Mouse (Mus musculus) MEL (cell line): ENCODE measurements at regions not wholly inside any gene's neighbourhood (a gene's known extent, or its start where the extent isn't known, plus 50 kb on each side); places are given as distances from the start of the nearest gene placed in this dataset.

Source experiments
- DNase-seq: peaks from one replicate; pipeline ENCODE4 v3.0.0; 2011; ENCODE audit warnings: low read depth, low spot score
- H3K27ac ChIP-seq: 2 replicates; pipeline ENCODE4 v1.5.1; 2012; ENCODE audit warnings: low read depth, mild to moderate bottlenecking, control low read depth, low read length, moderate library complexity; ENCODE audit not compliant: control insufficient read depth
- H3K27me3 ChIP-seq, 2 experiments: fragments of 150-350 bp in 1 of 2; sonication (generic) in 1 of 2; 2 replicates each; pipeline ENCODE4 v1.6.1; 2012; ENCODE audit warnings: low read length in 2 of 2, mild to moderate bottlenecking in 2 of 2, improper control_type of control experiment in 1 of 2, moderate library complexity in 1 of 2; ENCODE audit not compliant: insufficient read depth in 2 of 2, control insufficient read depth in 1 of 2
- H3K36me3 ChIP-seq, 2 experiments: 2 replicates each; pipeline ENCODE4 v1.6.1; 2012 to 2014; ENCODE audit warnings: low read length in 2 of 2, improper control_type of control experiment in 1 of 2, inconsistent platforms in 1 of 2, mild to moderate bottlenecking in 1 of 2; ENCODE audit not compliant: insufficient read depth in 2 of 2, control insufficient read depth in 1 of 2
- H3K4me1 ChIP-seq, 2 experiments: fragments of 150-350 bp in 1 of 2; sonication (generic) in 1 of 2; 2 replicates each; pipeline ENCODE4 v1.6.1; 2012; ENCODE audit warnings: low read length in 2 of 2, improper control_type of control experiment in 1 of 2, mild to moderate bottlenecking in 1 of 2; ENCODE audit not compliant: insufficient read depth in 2 of 2, control insufficient read depth in 1 of 2
- H3K4me3 ChIP-seq, 2 experiments: fragments of 150-350 bp in 1 of 2; sonication (generic) in 1 of 2; 2 replicates each; pipeline ENCODE4 v1.5.1; 2012; ENCODE audit warnings: low read depth in 2 of 2, low read length in 2 of 2, mild to moderate bottlenecking in 2 of 2, moderate library complexity in 2 of 2, control low read depth in 1 of 2, improper control_type of control experiment in 1 of 2; ENCODE audit not compliant: control insufficient read depth in 1 of 2, insufficient read depth in 1 of 2
- H3K79me2 ChIP-seq: 2 replicates; pipeline ENCODE4 v1.6.1; 2012; ENCODE audit warnings: mild to moderate bottlenecking, low read length, moderate library complexity; ENCODE audit not compliant: control insufficient read depth, poor library complexity, insufficient read depth
- H3K9ac ChIP-seq: 2 replicates; pipeline ENCODE4 v1.6.1; 2012; ENCODE audit warnings: low read depth, mild to moderate bottlenecking, control low read depth, low read length, moderate library complexity; ENCODE audit not compliant: control insufficient read depth, poor library complexity, severe bottlenecking
- H3K9me3 ChIP-seq: fragments of 150-350 bp; sonication (generic); replicated peaks from 2 replicates; pipeline ENCODE4 v1.6.1; 2012; ENCODE audit warnings: mild to moderate bottlenecking, low read length, improper control_type of control experiment, moderate library complexity; ENCODE audit not compliant: insufficient read depth
- BHLHE40 ChIP-seq: IDR thresholded peaks from 2 replicates; pipeline ENCODE4 v1.6.1; 2012; ENCODE audit warnings: low read depth, mild to moderate bottlenecking, inconsistent platforms, low read length, improper control_type of control experiment, borderline replicate concordance
- CHD1 ChIP-seq: IDR thresholded peaks from 2 replicates; pipeline ENCODE4 v1.6.1; 2012; ENCODE audit warnings: low read depth, mild to moderate bottlenecking, inconsistent platforms, low read length, improper control_type of control experiment
- CHD2 ChIP-seq: IDR thresholded peaks from 2 replicates; pipeline ENCODE4 v1.6.1; 2011; ENCODE audit warnings: low read length, improper control_type of control experiment
- CTCF ChIP-seq, 3 experiments: IDR thresholded peaks in 2 of 3; conservative IDR thresholded peaks in 1 of 3; 2 replicates each; pipeline ENCODE4 v1.5.1; 2011 to 2012; ENCODE audit warnings: low read length in 3 of 3, low read depth in 2 of 3, mild to moderate bottlenecking in 2 of 3, improper control_type of control experiment in 1 of 3, inconsistent platforms in 1 of 3, mixed read lengths in 1 of 3, moderate library complexity in 1 of 3; ENCODE audit not compliant: control insufficient read depth in 1 of 3, insufficient read depth in 1 of 3, poor library complexity in 1 of 3, severe bottlenecking in 1 of 3
- E2F4 ChIP-seq: IDR thresholded peaks from 2 replicates; pipeline ENCODE4 v1.6.1; 2011; ENCODE audit warnings: low read depth, low read length, improper control_type of control experiment, borderline replicate concordance
- ELF1 ChIP-seq: IDR thresholded peaks from 2 replicates; pipeline ENCODE4 v1.6.1; 2014; ENCODE audit warnings: low read depth, mild to moderate bottlenecking, inconsistent platforms, low read length, improper control_type of control experiment, moderate library complexity
- EP300 ChIP-seq, 2 experiments: IDR thresholded peaks; 2 replicates each; pipeline ENCODE4 v1.6.1; 2011; ENCODE audit warnings: improper control_type of control experiment in 2 of 2, low read length in 2 of 2, low read depth in 1 of 2, mild to moderate bottlenecking in 1 of 2
- HCFC1 ChIP-seq: IDR thresholded peaks from 2 replicates; pipeline ENCODE4 v1.6.1; 2012; ENCODE audit warnings: low read depth, mild to moderate bottlenecking, inconsistent platforms, low read length, improper control_type of control experiment, moderate library complexity
- JUND ChIP-seq: IDR thresholded peaks from 2 replicates; pipeline ENCODE4 v1.6.1; 2011; ENCODE audit warnings: low read depth, mild to moderate bottlenecking, improper control_type of control experiment, low read length
- KAT2A ChIP-seq: conservative IDR thresholded peaks from 2 replicates; pipeline ENCODE4 v1.6.1; 2012; ENCODE audit warnings: low read depth, low read length, improper control_type of control experiment, inconsistent platforms
- MAFK ChIP-seq: IDR thresholded peaks from 2 replicates; pipeline ENCODE4 v1.6.1; 2011; ENCODE audit warnings: low read depth, mild to moderate bottlenecking, low read length, improper control_type of control experiment, borderline replicate concordance
- MAX ChIP-seq: IDR thresholded peaks from 2 replicates; pipeline ENCODE4 v1.6.1; 2011; ENCODE audit warnings: low read length, improper control_type of control experiment
- MEF2A ChIP-seq: IDR thresholded peaks from 2 replicates; pipeline ENCODE4 v1.6.1; 2014; ENCODE audit warnings: low read depth, mild to moderate bottlenecking, inconsistent platforms, low read length, improper control_type of control experiment; ENCODE audit not compliant: poor library complexity, insufficient replicate concordance, severe bottlenecking; ENCODE audit errors: extremely low read depth
- MYB ChIP-seq: IDR thresholded peaks from 2 replicates; pipeline ENCODE4 v1.6.1; 2011; ENCODE audit warnings: mild to moderate bottlenecking, low read depth, low read length, improper control_type of control experiment
- MYC ChIP-seq: IDR thresholded peaks from 2 replicates; pipeline ENCODE4 v1.6.1; 2011; ENCODE audit warnings: low read depth, mild to moderate bottlenecking, low read length, improper control_type of control experiment, moderate library complexity
- NRF1 ChIP-seq: IDR thresholded peaks from 2 replicates; pipeline ENCODE4 v1.6.1; 2014; ENCODE audit warnings: low read depth, mild to moderate bottlenecking, inconsistent platforms, low read length, improper control_type of control experiment, moderate library complexity; ENCODE audit not compliant: poor library complexity, insufficient read depth, severe bottlenecking
- POLR2A ChIP-seq, 2 experiments: IDR thresholded peaks; 2 replicates each; pipeline ENCODE4 v1.6.1; 2011 to 2012; ENCODE audit warnings: low read length in 2 of 2, mild to moderate bottlenecking in 2 of 2, control low read depth in 1 of 2, improper control_type of control experiment in 1 of 2, low read depth in 1 of 2, moderate library complexity in 1 of 2; ENCODE audit not compliant: control insufficient read depth in 1 of 2, insufficient read depth in 1 of 2, poor library complexity in 1 of 2
- POLR2AphosphoS2 ChIP-seq: IDR thresholded peaks from 2 replicates; pipeline ENCODE4 v1.6.1; 2011; ENCODE audit warnings: low read length, improper control_type of control experiment
- POLR2AphosphoS5 ChIP-seq: IDR thresholded peaks from 2 replicates; pipeline ENCODE4 v1.6.1; 2012; ENCODE audit warnings: low read depth, borderline replicate concordance, mild to moderate bottlenecking, inconsistent platforms, low read length, moderate library complexity, mixed read lengths
- RCOR1 ChIP-seq: IDR thresholded peaks from 2 replicates; pipeline ENCODE4 v1.6.1; 2012; ENCODE audit warnings: low read depth, mild to moderate bottlenecking, inconsistent platforms, low read length, improper control_type of control experiment
- SMC3 ChIP-seq: IDR thresholded peaks from 2 replicates; pipeline ENCODE4 v1.6.1; 2011; ENCODE audit warnings: low read depth, low read length, improper control_type of control experiment
- TBP ChIP-seq: IDR thresholded peaks from 2 replicates; pipeline ENCODE4 v1.8.0; 2011; ENCODE audit warnings: low read depth, low read length, improper control_type of control experiment
- UBTF ChIP-seq: IDR thresholded peaks from 2 replicates; pipeline ENCODE4 v1.6.1; 2012; ENCODE audit warnings: low read depth, mild to moderate bottlenecking, inconsistent platforms, low read length, improper control_type of control experiment, moderate library complexity, borderline replicate concordance; ENCODE audit not compliant: insufficient read depth
- USF1 ChIP-seq: IDR thresholded peaks from 2 replicates; pipeline ENCODE4 v1.6.1; 2014; ENCODE audit warnings: low read depth, mild to moderate bottlenecking, inconsistent platforms, low read length, improper control_type of control experiment, moderate library complexity
- USF2 ChIP-seq, 2 experiments: IDR thresholded peaks; 2 replicates each; pipeline ENCODE4 v1.6.1; 2011 to 2012; ENCODE audit warnings: improper control_type of control experiment in 2 of 2, low read length in 2 of 2, borderline replicate concordance in 1 of 2, inconsistent platforms in 1 of 2, low read depth in 1 of 2, mild to moderate bottlenecking in 1 of 2; ENCODE audit not compliant: insufficient read depth in 1 of 2
- ZC3H11A ChIP-seq: IDR thresholded peaks from 2 replicates; pipeline ENCODE4 v1.6.1; 2012; ENCODE audit warnings: low read depth, mild to moderate bottlenecking, inconsistent platforms, low read length, improper control_type of control experiment

DNA sequence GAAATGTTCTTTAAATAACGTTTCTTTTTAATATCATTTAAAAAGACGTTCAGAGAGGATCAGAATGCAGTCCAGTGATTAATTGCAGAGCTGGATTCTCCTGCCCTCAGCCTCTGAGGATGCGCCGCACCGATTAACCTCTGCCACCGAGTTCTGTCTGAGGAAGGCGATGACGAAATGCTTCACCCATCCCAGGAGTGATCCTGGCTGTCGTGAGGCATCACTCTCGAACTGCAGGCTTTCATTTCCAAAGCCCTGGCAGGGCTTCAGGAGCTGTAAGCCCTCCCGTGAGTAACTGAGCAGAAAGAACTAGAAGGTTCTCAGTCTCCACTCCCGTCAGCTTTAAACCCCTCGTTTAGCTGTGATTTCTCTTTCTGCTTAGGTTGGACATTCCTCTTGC lies 157.0 kb upstream of the Pgrmc2 start:
- Histone ChIP-seq H3K79me2 (no peaks in the 10 kb centered on the region), H3K27ac (no peak overlapping the region), H3K36me3 (no peaks in the 10 kb centered on the region), H3K9ac (no peak overlapping the region), H3K27me3 (no peaks in the 10 kb centered on the region), H3K4me3 (no peak overlapping the region), H3K4me1 (no peaks in the 10 kb centered on the region), H3K9me3 (no peaks in the 10 kb centered on the region)
- no peak for TF ChIP-seq CTCF (IDR thresholded peaks at IDR 0.05 in 2 of 3, conservative IDR thresholded peaks at IDR 0.05 in 1 of 3; ENCODE audit: control insufficient read depth in 1 of 3, insufficient read depth in 1 of 3, low read depth in 2 of 3, low read length in 3 of 3, poor library complexity in 1 of 3, severe bottlenecking in 1 of 3)
- TF ChIP-seq HCFC1, result no peak
- no peak for TF ChIP-seq RCOR1
- TF ChIP-seq UBTF, result no peak
- no peak for TF ChIP-seq CHD2
- TF ChIP-seq ZC3H11A, result no peak
- no peak for TF ChIP-seq KAT2A
- TF ChIP-seq E2F4, result no peak
- TF ChIP-seq MAFK, result no peak
- no peak for TF ChIP-seq NRF1
- no peak for TF ChIP-seq POLR2AphosphoS5
- no peak for DNase-seq

DNA sequence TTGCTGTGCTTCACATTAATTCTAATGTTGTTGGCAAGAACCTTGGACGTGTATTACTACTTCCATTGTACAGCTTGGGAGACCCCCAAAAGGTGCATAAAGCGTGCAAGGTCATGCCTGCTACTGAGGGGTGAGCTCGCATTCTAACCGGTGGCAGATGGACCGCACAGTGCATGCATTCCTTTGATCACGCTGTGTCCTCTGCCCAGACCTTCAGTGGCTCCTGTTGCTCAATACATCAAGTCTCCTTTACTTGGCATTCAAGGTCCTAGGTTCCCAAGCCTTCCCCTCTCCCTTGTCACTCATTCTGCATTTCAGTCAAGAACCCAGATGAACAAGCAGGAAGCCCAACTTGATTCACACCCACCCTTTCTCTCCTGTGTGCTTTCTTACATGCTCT lies 156.4 kb upstream of the Pgrmc2 start:
- H3K27ac ChIP-seq, result no peak overlapping the region
- TF ChIP-seq CTCF (IDR thresholded peaks at IDR 0.05 in 2 of 3, conservative IDR thresholded peaks at IDR 0.05 in 1 of 3; ENCODE audit: control insufficient read depth in 1 of 3, insufficient read depth in 1 of 3, low read depth in 2 of 3, low read length in 3 of 3, poor library complexity in 1 of 3, severe bottlenecking in 1 of 3) (no peak), USF1 (no peak), TBP (no peak), USF2 (IDR thresholded peaks at IDR 0.05; ENCODE audit: borderline replicate concordance in 1 of 2, insufficient read depth in 1 of 2, low read depth in 1 of 2, low read length in 2 of 2) (no peak), MYB (no peak), MEF2A (no peak), HCFC1 (no peak), ELF1 (no peak), EP300 (IDR thresholded peaks at IDR 0.05; ENCODE audit: low read depth in 1 of 2, low read length in 2 of 2) (no peak), JUND (no peak), BHLHE40 (no peak), POLR2A (IDR thresholded peaks at IDR 0.05; ENCODE audit: control insufficient read depth in 1 of 2, insufficient read depth in 1 of 2, low read depth in 1 of 2, low read length in 2 of 2, poor library complexity in 1 of 2) (no peak), MAX (no peak), CHD1 (no peak), POLR2AphosphoS2 (no peak), SMC3 (no peak), E2F4 (no peak), MYC (no peak), ZC3H11A (no peak)
- no peaks in the 10 kb centered on the region for H3K27me3 ChIP-seq
- no peaks in the 10 kb centered on the region for H3K4me1 ChIP-seq
- no peak overlapping the region for H3K4me3 ChIP-seq
- no peaks in the 10 kb centered on the region for H3K36me3 ChIP-seq
- no peak overlapping the region for H3K9ac ChIP-seq
- H3K79me2 ChIP-seq, result no peaks in the 10 kb centered on the region
- DNase-seq, result no peak
- H3K9me3 ChIP-seq, result no peaks in the 10 kb centered on the region
